Mouse (Mus musculus) cerebellum, postnatal 14 days (tissue): Measurements from ENCODE around the gene Ints13.

ENCODE experiments used
- DNase-seq, 2 experiments: peaks; one replicate each; pipeline ENCODE4 v3.0.0; 2021; ENCODE audit warnings: mixed read lengths in 2 of 2

Gene Ints13

DNA sequence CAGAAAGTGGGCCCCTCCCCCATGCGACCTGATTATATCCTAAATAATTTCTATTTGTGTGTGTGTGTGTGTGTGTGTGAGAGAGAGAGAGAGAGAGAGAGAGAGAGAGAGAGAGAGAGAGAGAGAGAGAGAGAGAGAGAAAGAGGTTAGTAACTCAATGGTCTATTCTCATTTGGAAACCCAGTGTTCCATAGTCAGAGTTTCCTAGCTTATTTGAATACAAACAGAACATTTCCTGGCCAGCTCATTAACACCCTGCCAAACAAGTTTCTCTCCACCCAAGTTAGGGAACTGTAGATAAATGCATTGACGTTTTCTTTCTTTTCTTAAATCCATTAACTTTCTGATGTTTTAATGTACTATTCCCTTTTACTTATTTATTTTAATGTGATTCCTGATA, 39.6 kb downstream of the Ints13 start:
- no peak for DNase-seq

DNA sequence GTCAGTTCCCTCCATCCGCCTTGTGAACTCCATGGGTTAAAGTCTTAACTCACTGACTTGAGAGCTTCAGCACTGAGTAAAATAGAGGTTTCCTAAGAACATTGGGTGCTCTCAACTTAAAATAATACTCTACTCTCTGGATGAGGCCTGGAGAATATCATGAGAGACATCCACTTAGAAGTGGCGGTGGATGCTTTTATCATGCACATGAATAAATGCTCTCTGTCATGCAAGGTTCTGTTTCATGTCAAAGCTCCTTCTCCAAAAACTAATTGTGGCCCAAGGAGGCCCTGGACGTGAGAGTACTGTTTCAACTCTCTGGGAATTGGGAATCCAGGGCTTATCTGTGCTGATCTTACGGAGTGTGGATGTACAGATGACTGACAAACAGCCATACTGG, 40.5 kb downstream of the Ints13 start:
- DNase-seq = no peak

DNA sequence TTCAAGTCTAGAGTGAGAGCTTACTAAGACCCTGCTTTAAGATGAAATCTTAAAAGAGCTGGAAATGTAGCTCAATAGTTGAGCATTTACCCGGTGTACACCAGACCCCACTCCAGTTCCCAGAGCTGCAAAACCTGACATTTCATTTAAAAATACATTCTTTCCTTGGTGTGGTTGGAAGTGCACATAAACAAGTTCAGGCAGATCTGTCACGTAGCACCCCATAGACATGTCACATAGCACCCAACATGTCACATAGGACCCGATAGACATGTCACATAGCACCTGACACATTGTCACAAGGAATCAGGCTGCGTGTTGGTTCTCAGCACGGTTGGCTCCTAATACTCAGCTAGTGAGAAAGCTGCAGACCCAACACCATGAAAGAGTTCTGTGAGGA, 42.1 kb downstream of the Ints13 start:
- DNase-seq = no peak

DNA sequence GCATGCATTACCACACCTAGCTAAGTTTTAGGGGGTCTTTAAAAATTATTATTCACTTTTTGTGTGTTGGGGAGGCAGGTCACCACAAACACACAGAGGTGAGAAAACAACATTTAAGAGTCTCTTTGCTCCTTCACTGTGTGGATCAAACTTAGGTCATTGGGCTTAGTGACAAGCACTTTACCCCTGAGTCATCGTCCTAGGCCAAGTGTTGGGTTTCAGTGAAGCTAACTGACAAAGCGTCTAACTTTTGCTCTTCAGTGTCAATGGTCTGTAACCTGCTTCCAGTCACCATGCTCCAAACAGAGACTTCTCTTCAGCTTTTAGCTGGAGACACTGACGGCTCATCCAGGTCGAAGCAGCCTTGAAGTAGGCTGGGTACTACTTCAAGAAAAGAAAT, 44.5 kb downstream of the Ints13 start:
- no peak for DNase-seq

DNA sequence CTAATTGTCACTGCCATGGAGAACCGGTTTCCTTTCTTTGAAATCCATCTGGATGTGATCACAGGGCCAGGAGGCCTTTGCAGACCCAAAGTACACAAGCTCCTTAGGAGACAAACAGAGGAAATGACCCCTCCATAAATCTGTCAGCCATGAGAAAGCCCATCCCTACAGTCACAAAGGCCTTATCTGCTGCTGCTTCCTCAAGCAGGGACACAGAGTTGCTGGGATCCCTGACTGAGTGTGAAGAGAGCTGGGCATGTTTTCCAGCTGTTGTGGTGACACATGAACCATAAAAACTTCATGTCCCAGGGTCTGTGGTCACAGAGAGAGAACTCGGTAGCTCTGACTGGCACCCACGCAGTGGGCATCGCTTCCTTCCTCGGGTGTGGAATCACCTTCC, 46.9 kb downstream of the Ints13 start:
- no peak for DNase-seq

DNA sequence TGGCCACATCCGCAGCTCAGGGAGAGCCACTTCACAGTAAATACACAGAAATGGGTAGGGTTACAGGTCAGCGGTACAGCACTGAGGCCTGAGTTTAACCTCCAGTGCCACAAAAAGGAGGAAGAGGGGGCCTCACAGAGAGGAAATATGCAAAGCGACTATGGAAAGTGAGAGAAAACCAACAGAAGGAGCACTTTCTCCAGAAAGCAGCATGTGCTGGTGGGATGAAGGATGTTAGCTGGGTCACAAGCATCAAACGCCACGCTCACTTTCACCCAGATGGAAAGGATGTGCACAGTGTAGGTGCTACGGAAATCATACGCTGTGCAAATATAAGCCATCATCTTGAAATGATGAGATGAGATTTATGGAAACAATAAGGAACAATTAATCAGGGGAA, 47.3 kb downstream of the Ints13 start:
- no peak for DNase-seq

DNA sequence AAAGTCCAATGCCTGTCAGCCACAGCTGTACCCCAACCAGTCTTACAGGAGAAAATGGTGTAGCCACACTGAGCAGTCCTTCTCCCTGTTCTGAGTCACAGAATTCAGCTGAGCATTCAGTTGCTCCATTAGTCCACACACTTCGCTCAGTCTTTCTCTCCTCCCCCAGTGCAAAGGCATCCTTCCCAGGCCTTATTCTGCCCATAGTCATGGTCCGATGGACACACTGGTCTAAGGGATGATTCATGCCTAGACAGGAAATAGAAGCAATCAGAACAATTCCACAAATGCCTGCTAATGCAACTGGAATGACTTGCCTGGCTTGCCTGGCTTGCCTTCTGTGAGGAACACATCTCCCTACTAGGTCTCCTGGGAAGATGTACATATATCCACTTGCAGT, 50.1 kb downstream of the Ints13 start:
- DNase-seq = no peak

DNA sequence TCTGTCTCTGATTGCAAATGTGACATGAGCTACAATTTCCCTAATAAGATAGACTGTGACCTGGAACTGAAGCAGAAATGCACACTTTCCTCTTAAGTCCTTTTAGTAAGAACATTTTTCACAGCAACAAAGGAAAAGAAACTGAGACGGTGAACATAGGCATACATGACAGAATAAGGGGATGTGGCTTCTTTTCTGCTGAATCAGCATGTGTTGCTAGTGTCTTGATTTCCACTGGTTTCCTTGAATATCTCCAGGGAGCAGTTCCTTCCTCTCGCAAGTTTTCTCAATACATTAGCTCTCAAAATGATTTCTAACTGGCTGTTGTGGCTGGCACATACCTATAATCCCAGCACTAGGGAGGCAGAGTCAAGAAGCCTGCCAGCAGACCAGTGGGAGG, 52.1 kb downstream of the Ints13 start:
- DNase-seq = no peak

DNA sequence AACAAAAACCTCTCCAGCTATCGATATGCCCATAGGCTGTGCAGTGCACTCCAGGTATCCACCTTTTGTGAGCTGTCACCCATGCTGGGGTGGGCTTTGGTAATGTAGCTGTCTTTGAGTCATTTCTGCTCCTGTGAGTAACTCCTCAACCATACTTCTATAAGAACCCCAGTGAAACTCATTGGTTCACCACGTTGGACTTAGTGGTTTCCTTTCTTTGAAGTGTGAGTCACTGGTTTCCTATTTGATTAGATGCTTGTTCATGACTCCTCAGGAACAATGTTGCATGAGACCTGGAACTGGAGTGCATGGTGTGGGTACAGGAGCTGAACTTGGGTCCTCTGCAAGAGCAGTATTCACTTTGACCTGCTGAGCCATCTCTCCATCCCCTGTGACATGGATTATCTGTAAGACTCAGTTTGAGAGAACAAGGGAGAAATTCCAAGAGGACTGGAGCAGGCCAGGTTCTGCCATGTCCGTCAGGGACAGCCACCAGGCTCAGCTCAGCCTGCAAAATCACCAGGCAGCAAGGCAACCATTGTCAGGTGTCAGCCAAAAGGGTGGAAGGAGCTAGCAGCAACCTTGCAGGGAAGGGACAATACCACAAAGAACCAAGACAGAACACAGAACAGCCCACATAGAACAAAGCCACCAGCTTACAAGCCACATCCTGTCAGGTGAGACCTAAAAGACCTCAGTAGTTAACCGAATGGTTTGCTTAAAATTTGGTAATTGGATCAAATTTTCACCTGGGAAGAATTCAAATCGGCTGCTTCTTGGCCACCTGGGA, 56.0 kb downstream of the Ints13 start:
- no peak for DNase-seq

DNA sequence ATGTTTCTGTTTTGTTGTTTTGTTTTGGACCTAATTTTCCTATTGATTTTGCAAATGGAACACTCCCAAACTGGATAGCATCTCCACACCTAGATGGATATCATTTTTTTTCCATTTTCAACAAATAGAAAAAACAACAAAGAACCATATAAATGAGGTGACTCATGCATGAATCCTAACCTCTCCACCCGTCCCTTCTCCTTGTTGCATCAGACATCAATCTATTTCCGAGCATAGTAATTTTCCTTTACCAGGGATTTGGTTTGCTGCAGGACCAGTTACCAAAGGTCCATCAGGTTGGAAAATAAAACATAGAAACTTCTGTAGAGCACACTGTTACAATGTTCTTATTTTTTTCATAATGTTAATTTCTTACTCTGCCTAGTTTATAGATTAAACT, 58.6 kb downstream of the Ints13 start:
- DNase-seq = no peak

DNA sequence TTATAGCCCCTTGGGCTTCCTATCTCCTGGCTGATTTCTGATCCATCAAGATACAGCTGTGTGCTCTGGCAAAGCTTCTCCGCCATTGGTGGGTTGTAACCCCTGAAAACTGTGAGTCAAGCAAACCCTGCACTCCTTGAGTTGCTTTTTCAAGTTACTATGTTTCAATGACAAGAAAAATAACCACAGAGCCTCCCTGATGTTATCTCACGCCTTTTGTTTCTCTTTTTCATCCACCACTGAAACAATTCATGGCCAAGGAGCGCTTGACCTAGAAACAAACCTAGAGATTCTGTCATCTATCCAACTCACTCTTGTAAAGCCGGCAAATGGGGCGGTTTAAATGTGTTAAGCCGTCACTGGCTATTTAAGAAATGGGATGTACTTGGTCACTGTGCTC, 61.7 kb downstream of the Ints13 start:
- DNase-seq = no peak

DNA sequence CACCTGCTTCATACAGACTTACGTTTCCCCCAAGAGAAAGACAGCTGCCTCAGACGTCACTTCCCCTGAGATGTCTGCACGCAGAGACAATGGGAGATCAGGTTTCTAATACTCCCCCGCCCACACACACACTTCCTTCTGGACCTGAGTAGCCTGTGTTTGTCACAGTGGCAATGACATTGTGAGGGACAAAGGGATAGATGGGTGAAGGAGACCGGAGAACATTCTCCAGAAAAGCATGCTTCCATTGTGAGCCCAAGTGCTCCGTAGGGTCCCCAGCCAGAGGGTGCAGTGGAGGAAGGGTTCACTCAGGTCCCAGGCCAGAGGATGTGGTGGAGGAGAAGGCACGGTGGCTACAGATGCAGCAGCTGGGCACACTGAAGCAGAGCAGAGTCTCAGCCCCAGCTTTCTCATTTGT, 63.1 kb downstream of the Ints13 start:
- DNase-seq = no peak

DNA sequence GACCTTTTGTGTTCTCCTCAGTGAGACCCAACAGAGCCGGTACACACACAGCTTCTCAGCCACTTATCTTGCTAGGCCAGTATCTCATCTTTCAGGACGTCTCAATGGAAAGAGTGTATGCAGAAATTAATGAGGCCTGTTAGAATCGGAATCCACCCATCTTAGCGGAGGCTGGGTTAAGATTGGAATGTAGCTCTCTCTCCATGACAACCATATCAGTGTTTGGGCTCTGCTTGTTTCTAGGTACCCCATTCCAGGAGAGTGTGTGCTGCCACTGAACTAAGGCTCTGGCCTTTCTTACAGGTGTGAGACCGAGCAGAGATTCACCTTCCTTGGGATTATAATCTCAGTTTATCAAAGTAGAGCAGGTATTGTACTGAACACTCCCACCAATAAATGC, 63.7 kb downstream of the Ints13 start:
- DNase-seq = no peak

DNA sequence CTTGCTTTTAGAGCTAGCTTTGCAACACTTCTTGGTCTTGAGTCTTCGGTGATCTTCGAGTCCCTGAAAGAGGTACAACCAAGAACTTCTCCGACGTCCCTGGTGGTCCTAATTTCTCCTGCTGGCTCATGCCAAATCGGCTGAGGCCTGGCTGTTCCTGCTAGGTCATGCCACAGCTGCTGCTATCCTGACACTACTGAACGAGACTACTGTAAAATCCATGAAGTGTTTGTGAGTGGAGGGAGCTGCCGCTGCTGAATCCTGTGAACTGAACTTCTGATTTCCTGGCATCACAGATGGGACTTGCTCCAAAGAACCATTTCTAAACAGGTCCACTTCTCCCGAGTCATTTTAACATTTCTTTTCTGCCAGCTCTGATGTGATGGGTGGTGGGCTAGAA, 64.3 kb downstream of the Ints13 start:
- DNase-seq = no peak

DNA sequence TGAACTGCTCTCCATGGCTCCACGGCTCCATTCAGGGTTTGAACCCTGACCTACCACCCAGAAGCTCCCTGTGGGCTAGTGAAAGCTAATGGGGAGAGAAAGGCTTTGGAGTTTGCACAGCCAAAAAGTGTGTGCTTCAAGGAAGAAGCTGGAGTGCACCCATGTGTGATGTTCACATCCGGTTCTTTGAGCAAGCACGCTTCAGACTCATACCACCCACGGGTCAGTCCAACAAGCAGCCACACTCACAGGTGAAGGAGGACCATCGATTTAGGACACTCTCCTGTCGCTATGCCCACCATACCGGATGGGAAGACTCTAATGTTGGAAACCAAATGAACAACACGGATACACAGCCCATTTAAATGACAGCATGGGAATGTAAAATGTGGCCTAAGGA, 66.1 kb downstream of the Ints13 start:
- DNase-seq = no peak

DNA sequence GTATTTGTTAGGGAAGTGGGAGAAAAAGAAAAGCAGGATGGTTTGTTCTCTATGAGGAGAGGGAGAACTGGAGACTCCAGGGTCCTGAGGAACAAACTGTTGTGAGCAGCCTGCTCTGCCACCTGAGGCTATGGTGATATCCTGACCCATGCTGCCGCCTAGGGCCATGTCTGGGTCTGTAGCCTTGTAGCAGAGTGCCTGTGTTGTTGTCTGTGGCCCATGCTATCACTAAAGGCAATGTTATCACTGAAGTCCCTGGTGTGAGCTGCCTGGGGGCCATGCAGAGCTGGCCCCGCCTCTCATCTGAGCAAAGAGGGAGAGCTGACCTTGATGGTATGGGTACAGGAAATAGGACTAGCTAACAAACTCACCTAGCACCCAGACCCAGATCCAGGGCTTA, 67.7 kb downstream of the Ints13 start:
- DNase-seq = no peak

DNA sequence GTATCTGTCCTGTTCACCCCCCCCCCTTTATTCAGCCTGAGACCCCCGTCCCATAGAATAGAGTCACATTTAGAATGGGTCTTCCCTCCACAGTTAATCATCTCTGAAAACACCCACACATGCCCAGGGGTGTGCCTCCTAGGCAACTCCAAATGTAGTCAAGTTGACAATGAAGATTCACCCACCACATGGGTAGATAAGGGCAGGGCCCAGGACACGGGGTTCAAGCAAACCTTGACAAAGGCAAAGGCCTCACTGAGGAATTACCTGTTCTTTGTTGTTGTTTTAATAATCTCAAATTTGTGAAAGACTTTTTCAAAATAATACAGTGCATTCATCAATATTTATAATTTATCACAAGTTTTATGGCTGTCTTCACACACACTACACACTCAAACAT, 73.2 kb downstream of the Ints13 start:
- no peak for DNase-seq

DNA sequence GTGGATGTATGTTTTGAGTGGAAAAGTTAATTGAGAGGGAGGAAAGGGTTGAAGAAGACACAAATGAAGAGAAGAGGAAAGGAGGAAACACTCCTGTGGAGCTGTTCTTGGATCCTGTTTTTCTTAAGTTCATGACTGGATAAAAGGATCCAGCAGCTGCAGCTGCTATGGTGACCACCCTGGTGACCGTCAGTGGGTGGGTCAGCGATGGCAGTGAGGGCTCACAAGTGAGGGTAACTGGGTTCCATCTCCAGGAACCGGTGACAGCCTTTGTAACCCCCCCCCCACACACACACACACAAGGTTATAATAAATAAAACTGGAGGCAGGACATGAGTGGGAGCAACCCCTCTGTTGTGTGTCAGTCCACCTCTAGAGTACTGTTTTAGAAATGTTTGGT, 74.8 kb downstream of the Ints13 start:
- DNase-seq = no peak

DNA sequence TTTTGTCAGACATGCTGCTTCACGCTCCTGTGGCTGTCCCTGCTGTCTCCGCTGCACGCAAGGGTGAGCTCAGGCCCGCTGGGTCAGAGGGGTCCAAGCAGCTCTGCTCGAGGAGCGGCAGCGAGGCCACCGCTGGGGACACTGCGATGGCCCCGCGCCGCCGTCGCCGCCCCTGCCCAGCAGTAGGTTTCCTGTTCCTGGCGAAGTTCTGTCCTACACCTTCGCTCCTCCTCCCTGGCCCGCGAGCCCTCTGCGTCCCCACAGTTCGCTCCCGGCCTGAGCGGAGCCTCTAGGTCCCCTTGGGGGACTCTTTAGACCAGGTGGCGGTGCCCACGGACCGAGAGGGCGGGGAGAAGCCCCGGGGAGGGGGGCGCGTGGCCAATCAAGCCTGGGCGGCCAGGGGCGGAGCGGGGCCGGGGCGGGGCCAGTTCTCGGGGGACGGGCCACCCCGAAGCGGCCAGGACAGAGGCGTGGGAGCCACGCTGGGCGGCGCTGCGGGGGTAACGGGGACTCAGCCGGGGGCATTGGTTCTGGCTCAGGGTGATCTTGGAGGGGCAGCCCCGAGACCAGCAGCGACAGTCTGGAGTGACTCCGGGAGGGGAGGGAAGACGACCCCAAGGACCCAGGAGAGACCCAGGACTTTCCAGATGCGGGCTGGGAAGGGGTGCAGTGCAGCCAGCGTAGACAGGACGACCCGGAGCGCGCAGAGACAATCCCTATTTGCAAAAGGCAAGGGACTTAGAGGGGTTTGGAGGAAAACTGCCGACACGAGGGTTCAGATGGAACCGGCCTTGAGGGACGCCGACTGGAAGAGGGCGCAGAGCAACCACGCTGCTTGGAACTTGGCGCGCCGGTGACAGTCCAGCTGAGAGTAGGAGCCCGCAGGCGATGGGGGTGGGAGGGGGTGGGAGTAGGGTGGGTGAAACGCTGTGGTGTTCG, 75.5 kb downstream of the Ints13 start, which contains the start of gene Itpr2:
Gene Itpr2, minus strand, starts transcription at position 358 of the 939 bp plus-strand sequence.
- peak; percentile 67 to 70 for DNase-seq

DNA sequence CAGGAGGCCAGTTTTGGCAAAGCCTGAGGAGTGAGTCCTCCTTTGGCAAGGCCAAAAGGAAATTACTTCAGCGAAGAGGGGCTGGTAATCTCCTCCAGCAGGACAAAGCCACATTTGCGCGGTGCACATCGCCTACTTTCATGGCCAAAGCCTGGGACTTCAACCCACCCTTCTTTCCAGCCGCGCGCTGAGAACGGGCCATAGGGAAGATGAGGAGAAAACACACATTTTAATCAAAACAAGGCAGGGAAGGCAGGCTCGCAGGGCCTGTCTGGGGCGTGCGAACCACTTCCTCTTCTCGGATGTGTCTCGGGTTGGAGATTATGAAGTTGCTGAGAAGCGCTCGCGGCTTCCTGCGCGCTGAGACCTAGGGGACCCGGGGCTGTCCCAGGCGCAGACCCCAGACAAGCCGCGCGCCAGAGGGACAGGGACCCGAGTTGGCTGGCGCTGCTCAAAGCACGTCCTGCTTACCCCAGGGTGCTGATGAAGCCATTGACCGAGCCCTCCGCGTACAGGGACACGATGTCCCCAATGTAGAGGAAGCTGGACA, 76.2 kb downstream of the Ints13 start:
- peak; percentile 20 to 24 for DNase-seq

DNA sequence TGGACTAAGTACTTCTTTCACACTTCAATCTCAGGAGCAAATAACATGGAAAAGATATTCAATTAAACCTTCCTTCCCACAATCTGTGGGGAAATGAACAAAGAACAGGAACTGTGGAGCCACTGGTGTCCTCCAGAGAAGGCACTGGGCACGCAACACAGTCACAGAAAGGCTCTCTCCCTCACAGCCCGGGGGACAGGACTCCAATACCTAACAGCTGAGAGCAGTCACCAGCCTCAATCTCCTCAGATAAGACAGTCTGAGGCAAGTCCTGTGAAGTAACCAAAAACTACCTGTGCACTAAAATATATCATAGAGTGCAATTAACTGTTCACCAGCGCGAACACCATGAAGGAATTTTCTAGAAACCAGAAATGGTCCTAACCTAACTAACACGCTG, 76.9 kb downstream of the Ints13 start:
- DNase-seq = no peak

DNA sequence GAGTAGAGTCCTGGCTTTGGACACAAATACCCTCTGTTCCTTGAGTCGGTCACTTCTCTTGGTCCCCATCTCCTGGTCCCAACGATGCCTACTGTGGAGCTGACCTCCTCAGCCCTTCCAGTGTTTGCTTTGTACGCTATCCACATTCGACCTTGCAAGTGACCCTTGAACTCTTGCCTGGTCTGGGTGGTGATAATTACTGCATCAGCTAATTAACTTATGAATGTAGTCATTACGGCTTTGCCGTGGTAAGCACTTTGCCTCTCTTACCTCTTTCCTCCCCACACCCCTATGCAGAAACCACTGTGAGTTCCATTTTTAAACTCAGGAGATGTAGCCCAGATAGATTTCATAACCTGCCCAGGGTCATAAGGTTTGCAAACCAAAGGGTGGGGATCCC, 77.4 kb downstream of the Ints13 start:
- no peak for DNase-seq
